Mouse (Mus musculus) layer of hippocampus, postnatal 25 days (tissue): Measurements from ENCODE around the gene Gm20773. TPM values are rescaled to one million over a fixed set of nuclear protein-coding genes. Genes with fewer than 3 reads are reported as not detected.
"Not testable (repeated sequence)": the region's sequence is repeated elsewhere in the genome, so short reads cannot be mapped to it uniquely, and the experiment has no call there.

Source experiments
- DNase-seq, 2 experiments: peaks; one replicate each; pipeline ENCODE4 v3.0.0; 2022; ENCODE audit warnings: mixed read lengths in 2 of 2, low spot score in 1 of 2; ENCODE audit errors: extremely low spot score in 1 of 2
- total RNA-seq, 2 experiments: library from RNA; stranded (reverse); gene quantifications; 2 replicates each; pipeline ENCODE4 v1.2.3; 2021

The Gm20773 gene
- total RNA-seq = not detected

- DNase-seq = not testable (repeated sequence)
Measured at GRCm38 (mm10) chrY:13493726-13494125, at the start of gene Gm20773. Gene Gm20773 (plus strand): TSS chrY:13494026.

- not testable (repeated sequence) for DNase-seq
Measured at GRCm38 (mm10) chrY:13465479-13465878, 28.3 kb upstream of the Gm20773 start, which contains the start of gene Gm21866. Gene Gm21866 (minus strand): TSS chrY:13465579.

Other genes with a start within 250 kb of the Gm20773 start
- gene Gm21440, start 241.6 kb upstream of the Gm20773 start, total RNA-seq = not detected
- not detected for gene Gm21454, start 241.6 kb upstream of the Gm20773 start, total RNA-seq
- not detected for gene Gm21725, start 145.0 kb upstream of the Gm20773 start, total RNA-seq
- gene Gm21866, start 28.4 kb upstream of the Gm20773 start, total RNA-seq = not detected